Mouse (Mus musculus) cerebellum, adult 2 months (tissue): Measurements from ENCODE around the gene Ntm.

Experiments
- CTCF ChIP-seq: fragments of 200-500 bp; IDR thresholded peaks from 2 replicates; pipeline ENCODE4 v1.5.1; 2011; ENCODE audit warnings: low read depth, mild to moderate bottlenecking, control low read depth, low read length, moderate library complexity, borderline replicate concordance; ENCODE audit not compliant: insufficient read depth
- POLR2A ChIP-seq: fragments of 200-500 bp; IDR thresholded peaks from 2 replicates; pipeline ENCODE4 v1.6.1; 2011; ENCODE audit warnings: low read length, control low read depth, borderline replicate concordance; ENCODE audit not compliant: insufficient read depth

GRCm38 (mm10) chr9:29887924-29888323 lies 75.0 kb downstream of the Ntm start:
- no peak for TF ChIP-seq POLR2A
- TF ChIP-seq CTCF, result no peak
